Mouse (Mus musculus): ENCODE measurements around the gene Smim23. TPM values are rescaled to one million over a fixed set of nuclear protein-coding genes. Genes with fewer than 3 reads are reported as not detected.

The Smim23 gene
- total RNA-seq (2017) = not detected in 2 replicates

DNA sequence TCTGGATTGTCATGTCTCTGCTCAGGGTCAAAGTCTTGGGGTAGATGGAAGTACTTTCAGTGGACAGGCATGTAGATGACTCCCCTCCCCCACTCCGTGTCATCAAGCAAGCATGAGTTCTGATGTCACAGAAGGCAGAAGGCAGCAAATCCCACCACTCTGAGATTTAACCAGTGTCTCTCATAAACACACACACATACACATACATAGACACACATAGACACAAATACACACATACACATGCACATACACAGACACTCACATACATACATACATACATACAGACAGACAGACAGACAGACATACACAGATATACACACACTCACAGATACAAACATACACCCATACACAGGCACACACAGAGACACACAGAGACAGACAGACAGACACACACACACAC is at the start of gene Smim23:
Gene Smim23, minus strand, starts transcription at position 101 of the 400 bp plus-strand sequence.
- ATAC-seq (replicated peaks in 1 of 2; ENCODE audit: insufficient read depth in 1 of 2, low FRiP score in 2 of 2, low TSS enrichment in 1 of 2, low read depth in 1 of 2, poor library complexity in 2 of 2, severe bottlenecking in 2 of 2) = no peak

DNA sequence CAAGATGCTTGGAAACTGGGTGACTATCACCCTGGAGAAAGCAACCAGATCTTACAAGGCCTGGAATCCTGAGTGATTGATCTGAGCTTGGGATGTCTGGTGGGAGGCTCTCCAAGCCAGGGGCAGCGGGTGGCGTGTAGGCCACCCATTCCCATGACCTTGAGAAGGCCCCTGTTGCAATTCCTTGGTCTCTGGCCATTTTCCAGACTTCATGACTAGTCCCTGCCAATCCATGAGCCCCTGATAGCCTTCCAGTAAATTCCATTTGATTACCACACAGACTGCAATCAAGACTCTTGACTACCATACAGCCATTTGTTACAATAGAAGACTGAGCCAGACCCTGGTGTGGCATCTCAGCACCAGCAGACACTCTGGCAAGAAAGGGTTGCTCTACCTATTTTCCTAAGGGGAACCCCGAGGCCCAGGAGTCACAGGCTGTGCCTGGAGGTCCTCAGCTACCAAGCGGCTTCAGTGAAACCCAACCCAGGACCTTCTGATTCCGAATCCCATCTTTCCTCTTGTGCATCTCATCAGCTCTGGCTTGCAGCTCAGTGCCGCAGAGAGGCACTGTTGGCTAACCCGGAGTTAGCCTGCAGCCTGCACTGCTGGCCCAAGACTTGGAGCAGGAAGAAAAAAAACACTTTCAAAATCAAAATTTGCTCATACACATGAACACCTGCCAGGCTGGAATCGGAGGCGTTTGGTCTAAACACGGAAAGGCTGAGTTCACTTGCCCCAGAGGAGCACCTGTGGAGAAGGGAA is 44.4 kb upstream of the Smim23 start:
- no peak for ATAC-seq (replicated peaks in 1 of 2; ENCODE audit: insufficient read depth in 1 of 2, low FRiP score in 2 of 2, low TSS enrichment in 1 of 2, low read depth in 1 of 2, poor library complexity in 2 of 2, severe bottlenecking in 2 of 2)

DNA sequence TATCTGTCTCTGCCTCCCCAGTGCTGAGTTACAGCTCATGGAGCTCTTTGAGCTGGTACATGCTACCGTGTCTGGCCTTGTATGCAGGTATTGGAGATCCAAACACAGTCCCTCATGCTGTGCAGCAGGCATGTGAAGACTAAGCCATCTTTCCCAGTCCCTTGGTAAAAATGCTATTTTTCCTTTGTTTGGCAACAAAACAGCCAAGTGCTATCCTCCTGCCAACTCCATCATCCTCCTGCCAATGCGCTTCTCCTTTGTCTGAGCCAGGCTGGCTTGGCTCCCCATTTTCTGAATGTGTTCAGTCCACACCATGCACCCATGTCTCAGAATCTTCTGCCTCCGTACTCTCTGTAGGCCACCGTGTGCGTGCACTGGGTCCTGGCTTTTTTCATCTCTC is 40.2 kb upstream of the Smim23 start:
- no peak for ATAC-seq (replicated peaks in 1 of 2; ENCODE audit: insufficient read depth in 1 of 2, low FRiP score in 2 of 2, low TSS enrichment in 1 of 2, low read depth in 1 of 2, poor library complexity in 2 of 2, severe bottlenecking in 2 of 2)

DNA sequence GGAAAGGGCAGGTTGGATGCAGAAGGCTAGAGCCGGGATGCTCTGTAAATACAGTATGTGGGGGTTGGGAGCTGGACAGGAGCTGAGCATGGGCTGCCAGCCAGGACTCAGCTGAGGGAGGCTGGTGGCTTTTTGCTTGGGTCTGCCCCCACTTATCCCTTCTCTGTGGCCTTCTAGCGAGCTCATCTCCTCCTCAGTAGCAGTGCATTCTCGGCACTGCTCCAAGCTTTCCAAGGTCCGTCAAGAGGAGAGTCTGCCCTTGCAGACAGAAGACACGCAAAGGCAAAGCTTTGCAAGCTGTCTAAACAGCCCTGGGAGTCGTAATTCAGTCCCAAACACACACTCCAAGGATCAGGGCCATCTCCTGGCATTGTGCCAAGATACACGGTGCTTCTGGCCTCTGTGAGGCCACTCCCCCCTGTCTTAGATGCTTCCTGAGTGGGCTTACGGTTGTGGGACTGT is 33.0 kb upstream of the Smim23 start:
- ATAC-seq (replicated peaks in 1 of 2; ENCODE audit: insufficient read depth in 1 of 2, low FRiP score in 2 of 2, low TSS enrichment in 1 of 2, low read depth in 1 of 2, poor library complexity in 2 of 2, severe bottlenecking in 2 of 2) = no peak

DNA sequence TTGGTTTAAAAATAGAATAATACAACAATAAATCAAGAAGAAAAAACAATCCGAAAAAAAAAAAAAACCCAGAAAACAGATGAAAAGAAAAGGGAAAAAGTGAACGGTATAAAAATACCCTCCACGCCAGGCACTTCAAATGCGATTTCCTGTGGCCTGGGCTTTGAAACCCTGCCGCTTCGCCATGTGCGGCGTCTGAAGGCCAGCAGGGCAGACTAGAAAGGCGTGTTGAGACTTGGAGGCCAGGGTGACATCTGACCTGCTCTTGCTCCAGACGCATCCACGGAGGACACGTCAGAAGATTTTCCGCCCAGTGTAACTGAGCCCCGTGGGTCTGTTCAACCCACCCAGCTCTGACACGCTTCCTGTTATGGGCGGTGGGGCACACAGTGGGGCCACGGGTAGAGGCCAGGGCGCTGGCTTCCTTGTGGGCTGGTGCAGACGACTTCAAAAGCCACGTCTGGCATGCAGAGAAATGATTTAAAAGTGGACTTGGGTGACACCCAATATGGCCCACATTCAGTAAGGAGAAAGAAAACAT is 22.3 kb upstream of the Smim23 start:
- ATAC-seq (replicated peaks in 1 of 2; ENCODE audit: insufficient read depth in 1 of 2, low FRiP score in 2 of 2, low TSS enrichment in 1 of 2, low read depth in 1 of 2, poor library complexity in 2 of 2, severe bottlenecking in 2 of 2) = no peak

DNA sequence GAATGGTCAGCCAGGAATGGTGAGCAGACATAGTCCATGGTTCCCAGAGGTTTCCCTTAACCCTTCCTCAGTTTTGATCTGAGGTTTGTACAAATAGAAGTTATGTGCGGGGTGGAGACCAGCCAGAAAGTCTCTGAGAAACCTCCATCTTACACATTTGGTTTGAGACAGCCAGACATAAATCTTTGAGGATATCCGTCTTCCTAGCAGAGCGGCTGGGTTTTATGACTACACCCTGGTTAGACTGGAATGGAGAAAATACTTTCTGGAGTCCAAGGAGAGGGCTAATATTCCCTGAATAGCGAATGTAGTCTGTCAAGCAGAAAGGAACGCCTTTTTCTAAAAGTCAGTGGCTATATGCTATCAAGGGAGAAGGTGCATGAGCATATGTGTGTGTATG is 16.8 kb upstream of the Smim23 start:
- ATAC-seq (replicated peaks in 1 of 2; ENCODE audit: insufficient read depth in 1 of 2, low FRiP score in 2 of 2, low TSS enrichment in 1 of 2, low read depth in 1 of 2, poor library complexity in 2 of 2, severe bottlenecking in 2 of 2) = no peak

DNA sequence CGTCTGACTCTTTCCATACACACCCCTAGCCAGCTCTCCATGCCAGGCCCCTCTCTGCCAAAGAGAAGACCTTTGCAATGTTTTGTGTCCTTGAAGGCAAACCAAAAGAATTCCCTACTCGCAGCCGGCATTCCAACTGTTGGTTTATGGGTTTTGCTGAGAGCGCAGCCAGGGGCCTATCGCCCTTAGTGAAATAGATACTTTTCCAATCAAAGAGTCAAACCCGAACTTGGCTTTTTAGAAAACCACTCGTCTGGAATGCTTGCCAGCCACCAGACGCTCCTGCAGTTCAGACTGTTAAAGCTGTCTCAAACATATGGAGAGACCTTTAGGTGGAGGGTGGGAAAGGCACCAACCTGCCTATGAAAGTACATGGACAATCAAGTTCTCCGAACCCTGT is 15.9 kb upstream of the Smim23 start:
- ATAC-seq (replicated peaks in 1 of 2; ENCODE audit: insufficient read depth in 1 of 2, low FRiP score in 2 of 2, low TSS enrichment in 1 of 2, low read depth in 1 of 2, poor library complexity in 2 of 2, severe bottlenecking in 2 of 2) = no peak

DNA sequence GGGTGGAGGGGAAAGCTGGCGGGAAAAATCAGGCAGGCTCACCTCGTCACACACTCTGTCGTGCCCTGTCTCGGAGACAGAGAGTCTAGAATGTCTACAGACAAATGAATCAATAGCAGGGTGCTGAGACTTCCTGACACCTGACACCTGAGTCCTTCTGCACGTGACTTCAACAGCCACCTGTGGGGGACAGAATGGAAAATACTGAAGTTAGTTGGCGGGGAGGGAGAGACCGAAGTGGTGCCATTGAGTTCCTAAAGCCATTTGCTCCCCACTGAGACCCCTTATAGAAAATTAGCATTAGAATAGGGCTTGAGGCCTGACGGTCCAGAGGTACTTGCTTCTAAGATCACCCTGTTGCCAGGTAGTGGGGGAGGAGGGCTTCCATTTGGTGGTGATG is 10.6 kb upstream of the Smim23 start:
- no peak for ATAC-seq (replicated peaks in 1 of 2; ENCODE audit: insufficient read depth in 1 of 2, low FRiP score in 2 of 2, low TSS enrichment in 1 of 2, low read depth in 1 of 2, poor library complexity in 2 of 2, severe bottlenecking in 2 of 2)

DNA sequence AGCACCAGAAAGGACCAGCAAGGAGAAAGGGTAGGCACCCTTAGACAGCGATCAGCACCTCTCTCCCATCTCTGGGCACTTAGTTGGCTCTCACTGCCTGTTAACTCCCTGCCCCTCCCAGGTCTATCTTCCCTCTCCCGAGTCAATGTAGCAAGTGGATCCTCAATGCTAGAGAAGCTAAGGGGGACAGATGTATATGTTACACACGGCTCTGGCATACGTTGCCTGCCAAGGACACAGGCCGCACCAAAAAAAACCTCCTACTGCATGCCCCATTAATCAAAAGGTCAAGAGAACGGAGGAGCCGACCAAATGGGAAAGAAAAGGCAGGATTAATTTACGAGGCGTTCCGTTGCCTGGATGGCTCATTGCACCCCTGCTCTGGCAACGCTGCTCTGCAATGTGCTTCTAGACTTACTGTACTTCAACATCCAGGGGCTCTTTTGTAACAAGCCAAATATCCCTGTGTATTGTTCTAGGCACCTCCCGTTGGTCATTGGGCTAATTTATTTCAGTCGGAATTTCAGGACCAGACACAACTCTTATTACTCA is 10.0 kb upstream of the Smim23 start:
- no peak for ATAC-seq (replicated peaks in 1 of 2; ENCODE audit: insufficient read depth in 1 of 2, low FRiP score in 2 of 2, low TSS enrichment in 1 of 2, low read depth in 1 of 2, poor library complexity in 2 of 2, severe bottlenecking in 2 of 2)

DNA sequence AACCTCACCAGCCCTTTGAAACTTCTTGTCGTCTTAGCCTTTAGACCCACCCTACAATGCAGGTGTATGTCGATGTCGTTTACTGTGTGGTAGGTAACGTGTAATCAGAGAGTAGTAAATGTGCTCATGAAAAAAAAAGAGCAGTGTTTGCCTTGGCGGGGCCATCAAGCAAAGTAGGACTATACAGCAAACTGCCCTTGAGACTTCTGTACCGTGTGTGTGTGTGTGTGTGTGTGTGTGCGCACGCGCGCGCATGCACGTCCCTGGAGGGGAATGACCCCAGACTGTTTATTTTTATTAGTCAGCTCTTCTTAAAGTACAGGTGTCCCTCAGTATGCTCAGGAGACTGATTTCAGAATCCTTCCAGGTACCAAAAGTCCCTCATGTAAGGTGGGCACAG is 6.8 kb downstream of the Smim23 start:
- no peak for ATAC-seq (replicated peaks in 1 of 2; ENCODE audit: insufficient read depth in 1 of 2, low FRiP score in 2 of 2, low TSS enrichment in 1 of 2, low read depth in 1 of 2, poor library complexity in 2 of 2, severe bottlenecking in 2 of 2)

DNA sequence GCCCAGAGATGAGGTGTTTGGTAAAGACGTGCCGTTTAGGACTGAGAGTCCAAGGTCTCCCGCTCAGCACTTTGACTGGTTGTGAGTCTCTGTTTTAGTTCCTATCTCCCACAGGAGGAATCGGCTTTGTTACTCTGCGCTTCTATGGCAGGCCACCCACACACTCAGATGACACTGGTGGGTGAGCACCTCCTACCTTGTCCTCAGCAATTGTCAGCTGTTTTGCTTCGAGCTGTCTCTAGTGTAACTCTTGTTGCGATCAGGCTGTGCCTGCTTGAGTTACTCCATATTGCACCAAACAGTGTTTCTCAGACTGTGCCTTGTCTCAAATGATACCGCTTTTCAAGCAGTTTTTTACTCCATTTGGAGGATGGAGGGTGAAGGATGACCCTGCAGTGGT is 10.1 kb downstream of the Smim23 start:
- ATAC-seq (replicated peaks in 1 of 2; ENCODE audit: insufficient read depth in 1 of 2, low FRiP score in 2 of 2, low TSS enrichment in 1 of 2, low read depth in 1 of 2, poor library complexity in 2 of 2, severe bottlenecking in 2 of 2) = no peak

DNA sequence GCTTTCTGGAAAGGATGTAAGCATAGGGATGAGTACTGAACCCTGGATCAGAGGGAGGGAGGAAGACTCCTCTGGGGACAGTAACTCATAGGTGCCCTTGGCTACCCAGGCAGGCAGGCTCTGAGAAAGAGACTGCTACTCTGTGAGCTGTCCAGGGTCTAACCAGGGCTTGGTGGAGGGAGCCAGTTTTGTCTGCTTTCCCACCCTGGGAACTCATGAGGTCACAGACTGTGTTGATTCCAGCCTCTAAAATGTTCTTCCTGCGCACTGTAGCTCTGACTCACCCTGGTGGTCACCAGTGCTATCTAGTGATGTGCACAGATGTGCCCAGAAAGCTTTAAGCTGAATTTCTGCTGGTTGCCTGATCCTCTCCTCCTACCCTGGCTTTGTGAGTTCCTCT is 15.3 kb downstream of the Smim23 start:
- no peak for ATAC-seq (replicated peaks in 1 of 2; ENCODE audit: insufficient read depth in 1 of 2, low FRiP score in 2 of 2, low TSS enrichment in 1 of 2, low read depth in 1 of 2, poor library complexity in 2 of 2, severe bottlenecking in 2 of 2)

DNA sequence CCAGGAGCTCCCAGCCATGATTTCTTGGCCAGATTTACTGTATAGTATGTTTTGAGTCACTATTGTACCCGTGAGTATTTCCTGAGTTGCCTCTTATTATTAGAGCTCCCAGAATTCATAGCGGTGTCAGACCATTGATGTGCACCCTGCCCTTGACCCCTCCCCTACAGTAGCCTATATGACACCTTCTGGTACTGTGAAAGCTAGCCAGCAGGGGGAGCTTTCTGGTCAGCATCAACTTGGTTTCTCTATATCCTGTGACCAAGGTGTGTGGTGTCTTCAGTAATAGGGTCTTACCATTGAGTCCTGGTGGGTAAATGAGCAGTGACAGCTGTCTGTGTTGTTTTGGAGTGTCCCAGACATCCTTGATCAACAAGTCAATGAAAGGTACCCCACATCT is 18.4 kb downstream of the Smim23 start:
- 0 out of 4 replicates have a peak, but pooled peaks of 1 of the 2 experiments have one; percentile 14 for ATAC-seq (replicated peaks in 1 of 2; ENCODE audit: insufficient read depth in 1 of 2, low FRiP score in 2 of 2, low TSS enrichment in 1 of 2, low read depth in 1 of 2, poor library complexity in 2 of 2, severe bottlenecking in 2 of 2)

DNA sequence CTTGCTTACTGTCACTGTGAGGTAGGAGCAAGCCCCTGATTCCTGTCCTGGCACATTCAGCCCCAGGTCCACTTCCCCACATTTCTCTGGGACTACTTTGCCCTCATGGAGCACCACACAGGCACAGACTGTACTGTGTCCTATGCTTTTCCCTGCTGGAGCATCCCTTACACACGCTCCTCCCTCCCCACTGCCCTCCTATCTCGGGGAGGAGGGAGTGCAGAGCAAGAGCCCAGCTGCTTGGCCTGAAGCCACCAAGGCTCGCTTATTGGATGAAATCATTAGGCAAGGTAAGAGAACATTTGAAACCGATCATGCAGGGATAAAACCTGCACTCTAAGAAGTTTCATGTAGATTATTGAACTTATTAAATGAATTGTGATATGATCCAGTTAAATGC is 20.7 kb downstream of the Smim23 start:
- no peak for ATAC-seq (replicated peaks in 1 of 2; ENCODE audit: insufficient read depth in 1 of 2, low FRiP score in 2 of 2, low TSS enrichment in 1 of 2, low read depth in 1 of 2, poor library complexity in 2 of 2, severe bottlenecking in 2 of 2)

DNA sequence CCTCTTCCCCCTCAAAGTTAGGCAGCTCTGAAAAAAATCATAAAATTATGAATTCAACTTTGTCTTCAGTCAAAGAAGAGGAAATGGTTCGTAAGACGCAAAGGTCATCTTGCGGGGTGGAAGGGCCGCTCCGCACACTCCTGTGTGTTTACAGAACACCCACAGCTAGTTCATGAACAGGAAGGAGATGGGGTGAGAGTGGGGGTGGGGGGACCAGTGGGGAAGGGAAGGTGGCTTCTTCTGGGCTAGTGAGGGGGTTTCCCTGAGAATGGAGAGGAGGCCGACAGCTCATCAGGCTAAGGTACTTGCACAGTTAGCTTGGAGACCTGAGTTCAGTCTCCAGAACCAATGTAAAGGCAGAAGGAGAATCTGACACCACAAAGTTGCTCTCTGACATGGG is 22.7 kb downstream of the Smim23 start:
- no peak for ATAC-seq (replicated peaks in 1 of 2; ENCODE audit: insufficient read depth in 1 of 2, low FRiP score in 2 of 2, low TSS enrichment in 1 of 2, low read depth in 1 of 2, poor library complexity in 2 of 2, severe bottlenecking in 2 of 2)

DNA sequence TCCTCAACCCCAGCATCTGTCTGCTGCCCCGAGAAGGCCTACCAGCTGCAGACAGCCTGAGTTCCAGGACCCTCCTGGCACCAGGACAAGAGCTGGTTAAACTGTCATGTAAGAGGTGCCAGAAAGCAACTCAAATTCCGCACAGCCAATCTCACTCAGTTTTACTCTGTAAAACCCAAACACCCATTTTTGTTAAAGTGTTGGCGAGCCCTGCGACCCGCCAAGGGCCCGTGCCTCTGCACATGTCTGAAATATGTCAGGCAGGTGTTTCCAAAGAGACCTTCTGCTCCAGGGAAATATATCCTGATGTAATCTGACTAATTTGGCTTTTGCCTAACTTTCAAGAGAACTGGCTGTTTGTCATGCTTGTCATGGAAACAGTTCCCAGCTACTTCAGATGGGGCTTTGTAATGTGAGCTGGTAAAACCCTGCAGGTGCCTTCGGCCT is 23.5 kb downstream of the Smim23 start:
- ATAC-seq (replicated peaks in 1 of 2; ENCODE audit: insufficient read depth in 1 of 2, low FRiP score in 2 of 2, low TSS enrichment in 1 of 2, low read depth in 1 of 2, poor library complexity in 2 of 2, severe bottlenecking in 2 of 2) = no peak

DNA sequence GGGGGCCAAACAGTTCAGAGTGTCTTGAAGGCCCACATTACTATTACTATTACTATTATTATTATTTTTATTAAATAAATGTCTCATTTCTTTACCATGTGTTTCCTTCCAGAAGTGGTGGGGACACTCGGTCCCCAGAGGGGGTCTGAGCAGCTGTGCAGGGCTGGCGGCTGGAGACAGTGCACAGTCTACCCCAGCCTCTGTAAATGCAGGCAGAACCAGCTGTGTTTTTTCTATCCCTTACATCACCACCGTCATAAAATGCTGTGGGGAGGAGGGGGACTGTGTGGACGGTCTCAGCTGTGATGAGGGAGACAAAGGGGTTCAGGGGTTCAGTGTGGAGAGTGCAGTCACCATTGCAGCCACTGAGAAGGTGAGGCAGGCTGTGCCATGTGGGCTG is 26.0 kb downstream of the Smim23 start:
- no peak for ATAC-seq (replicated peaks in 1 of 2; ENCODE audit: insufficient read depth in 1 of 2, low FRiP score in 2 of 2, low TSS enrichment in 1 of 2, low read depth in 1 of 2, poor library complexity in 2 of 2, severe bottlenecking in 2 of 2)

DNA sequence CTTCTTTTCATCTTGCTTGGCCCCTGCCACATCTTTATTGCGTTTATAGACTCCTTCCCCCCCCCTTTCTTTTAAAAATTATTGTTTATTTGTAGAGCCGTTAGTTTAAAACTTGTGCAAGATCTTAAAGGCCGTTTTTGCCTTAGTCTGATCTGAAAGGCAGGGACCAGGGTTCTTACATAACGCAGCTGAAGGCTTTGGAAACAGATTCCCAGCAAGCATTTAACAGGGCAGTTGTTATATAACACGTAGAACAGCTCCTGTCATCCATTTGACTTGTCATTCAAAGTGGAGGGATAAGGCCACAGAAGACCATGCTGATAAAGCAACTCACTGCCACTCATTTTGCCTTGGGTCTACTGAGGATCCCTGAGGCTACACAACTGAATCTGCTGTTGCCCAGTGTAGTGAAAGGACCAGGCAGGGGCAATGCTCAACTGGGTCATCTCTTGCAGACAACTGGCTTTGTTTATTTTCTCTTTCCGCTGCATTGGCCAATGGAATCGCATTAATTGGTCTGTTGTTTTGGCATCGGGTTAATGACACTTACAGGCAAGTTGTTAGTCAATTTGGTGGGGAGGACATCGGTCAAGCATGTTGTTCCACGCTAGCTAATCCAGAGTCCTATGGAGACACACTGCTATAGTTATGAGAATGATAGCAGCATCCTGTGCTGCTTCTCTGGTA is 29.5 kb downstream of the Smim23 start:
- ATAC-seq (replicated peaks in 1 of 2; ENCODE audit: insufficient read depth in 1 of 2, low FRiP score in 2 of 2, low TSS enrichment in 1 of 2, low read depth in 1 of 2, poor library complexity in 2 of 2, severe bottlenecking in 2 of 2) = no peak
